Mouse (Mus musculus) liver, embryonic 14 days (tissue): ENCODE data around the gene Arhgap1. TPM values are rescaled to one million over a fixed set of nuclear protein-coding genes. Genes with fewer than 3 reads are reported as not detected.

Source experiments
- polyA plus RNA-seq: library from polyadenylated mRNA; depleted of rRNA; stranded (reverse); fragments of >200 nt; gene quantifications from 2 replicates; pipeline ENCODE4 v1.2.3, GENCODE M21; 2012; rRNA removed

The Arhgap1 gene
- polyA plus RNA-seq: 20.5 and 26.1 TPM in 2 replicates

DNA sequence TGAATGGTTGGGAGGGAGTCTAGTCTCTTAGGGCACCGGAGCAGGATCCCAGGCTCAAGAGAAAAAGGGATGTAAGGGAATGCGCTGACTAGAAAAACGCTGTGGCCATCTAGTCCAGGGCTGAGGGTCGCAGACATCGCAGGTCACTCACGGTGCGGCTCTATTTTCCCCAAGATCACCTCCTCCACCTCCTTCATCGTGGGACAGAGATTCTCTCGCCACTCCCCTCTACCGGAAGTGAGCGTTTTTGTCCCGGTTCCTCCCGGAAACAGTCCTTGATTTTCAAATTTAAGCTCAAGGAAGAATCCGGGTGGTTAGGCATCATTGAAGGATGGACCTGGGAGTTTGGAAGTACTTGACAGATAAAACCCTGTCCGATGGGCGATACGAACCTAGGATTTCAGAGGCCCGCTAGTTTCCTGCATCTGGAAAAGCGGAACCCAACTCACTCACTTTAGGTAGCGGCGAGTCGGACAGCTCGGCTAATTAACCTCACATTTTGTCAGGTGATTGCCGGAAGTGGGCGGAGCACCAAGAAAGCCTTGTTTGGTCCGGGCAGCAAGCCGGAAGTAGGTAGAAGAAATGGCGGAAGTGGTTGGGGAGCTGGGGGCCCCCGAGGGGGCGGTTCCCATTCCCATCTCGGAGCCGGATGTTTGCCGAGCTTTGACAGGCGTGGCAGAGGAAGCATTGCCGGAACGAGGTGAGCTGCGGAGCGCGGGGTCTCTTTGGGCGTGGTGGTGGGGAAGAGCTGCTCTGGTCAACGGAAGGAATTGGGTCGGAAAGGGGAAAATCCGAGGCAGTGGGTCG is at the start of gene Arhgap1, which contains the start of gene Zfp408:
Gene Arhgap1 (plus strand): TSS at position 308 of the 807 bp plus-strand sequence.
Gene Zfp408 (minus strand): TSS at position 239 of the 807 bp plus-strand sequence.

DNA sequence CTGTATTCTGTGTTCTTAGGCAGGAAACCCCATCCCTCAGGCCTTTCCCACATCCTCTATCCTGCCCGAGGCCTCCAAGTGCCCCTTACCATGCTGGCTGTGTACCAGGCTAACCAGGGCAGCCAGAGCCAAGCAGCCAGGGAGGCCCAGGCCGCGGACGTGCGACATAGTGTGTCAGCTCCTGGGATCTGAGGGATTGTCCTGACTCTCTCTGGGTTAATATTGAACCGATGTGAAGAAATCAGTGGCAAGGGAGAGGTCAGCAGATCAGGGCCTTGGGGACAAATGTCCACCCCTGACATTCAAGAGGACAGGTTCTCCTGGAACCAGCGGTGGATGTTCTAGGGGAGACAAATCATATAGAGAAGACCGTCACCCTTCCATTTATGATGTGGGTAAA is 13.4 kb upstream of the Arhgap1 start, which contains the start of gene F2:
Gene F2 (minus strand): TSS at position 186 of the 400 bp plus-strand sequence.

DNA sequence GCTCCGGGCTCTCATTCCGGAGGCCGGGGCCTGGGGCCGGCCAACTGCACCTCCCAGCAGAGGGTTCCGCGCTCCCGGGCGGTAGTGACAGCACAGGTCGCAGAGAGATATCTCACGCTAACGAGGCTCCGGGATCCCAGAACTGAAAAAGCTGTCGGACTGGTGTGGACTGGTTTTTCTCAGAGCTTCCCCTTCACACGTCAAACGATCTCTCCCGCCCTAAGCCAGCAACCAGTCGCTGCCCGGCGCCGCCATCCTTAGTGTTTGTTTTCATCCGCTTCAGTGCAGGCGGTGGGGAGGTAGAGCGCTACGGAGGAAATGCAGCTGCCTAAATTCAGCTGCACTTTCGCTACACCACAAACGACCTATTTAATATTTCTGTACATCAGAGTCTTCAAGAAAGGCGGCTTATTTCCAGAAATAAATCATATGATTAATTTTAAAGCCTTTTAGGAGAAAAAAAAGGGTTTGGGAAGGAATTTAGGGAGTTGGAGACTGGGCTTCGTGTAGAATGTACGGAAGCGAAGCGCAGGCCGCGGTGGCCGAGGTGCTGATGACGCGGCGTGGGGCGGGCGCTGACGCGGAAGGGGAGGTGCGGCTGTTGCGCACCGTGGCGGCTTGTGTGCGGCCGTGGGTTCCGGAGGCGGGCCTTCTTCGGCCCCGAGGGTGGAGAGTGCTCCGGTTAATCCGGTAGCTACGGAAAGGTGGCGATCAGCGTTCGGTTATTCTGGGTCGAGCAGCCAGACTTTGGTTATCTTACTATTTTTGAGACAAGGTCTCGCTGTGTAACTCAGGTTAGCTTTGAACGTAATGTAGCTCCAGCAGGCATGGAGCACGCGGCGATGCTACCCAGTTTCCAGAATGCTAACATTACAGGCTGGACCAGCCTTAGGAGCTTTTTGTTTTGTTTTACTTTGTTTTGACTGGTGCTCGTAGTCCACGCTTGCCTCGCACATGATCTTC is 60.9 kb downstream of the Arhgap1 start, which contains the start of the genes Atg13 and Harbi1:
Gene Atg13 (minus strand): TSS at position 305 of the 963 bp plus-strand sequence.
Gene Harbi1 (plus strand): TSS at position 581 of the 963 bp plus-strand sequence.

Other genes starting within 250 kb of the Arhgap1 start
- gene 1110051M20Rik, start 205.2 kb upstream of the Arhgap1 start, polyA plus RNA-seq: 1.8 TPM in 2 replicates
- 0.60 and 0.76 TPM in 2 replicates for gene Lrp4, start 192.3 kb upstream of the Arhgap1 start, polyA plus RNA-seq
- gene Ckap5, start 123.1 kb upstream of the Arhgap1 start, polyA plus RNA-seq: 20.3 and 23.6 TPM in 2 replicates
- gene F2, start 13.4 kb upstream of the Arhgap1 start, polyA plus RNA-seq: 180 and 197 TPM in 2 replicates
- 5.3 and 5.4 TPM in 2 replicates for gene Zfp408, start 69 bp upstream of the Arhgap1 start, polyA plus RNA-seq
- 7.2 and 7.9 TPM in 2 replicates for gene Atg13, start 60.7 kb downstream of the Arhgap1 start, polyA plus RNA-seq
- 2.4 and 2.7 TPM in 2 replicates for gene Harbi1, start 61.0 kb downstream of the Arhgap1 start, polyA plus RNA-seq
- gene Ambra1, start 80.3 kb downstream of the Arhgap1 start, polyA plus RNA-seq: 3.4 and 4.0 TPM in 2 replicates